Mouse (Mus musculus) inflammation-experienced regulatory T-cells, adult 6 months (primary cell): ENCODE measurements around the gene Arid1b. TPM values are rescaled to one million over a fixed set of nuclear protein-coding genes. Genes with fewer than 3 reads are reported as not detected.
A peak's percentile ranks its signal among the peaks of the same experiment; 100 is the strongest.

Experiments used
- ATAC-seq: one replicate; pipeline ENCODE4 v1.8.0; 2017
- polyA plus RNA-seq, 3 experiments: library from polyadenylated mRNA; unstranded; fragments of 100-300 nt; shearing (Covaris generic); gene quantifications; one replicate each; pipeline ENCODE4 v1.2.1; 2017

The Arid1b gene
- polyA plus RNA-seq, 3 experiments from 2014 or later = 11.1 to 14.1 (median 12.2) TPM

DNA sequence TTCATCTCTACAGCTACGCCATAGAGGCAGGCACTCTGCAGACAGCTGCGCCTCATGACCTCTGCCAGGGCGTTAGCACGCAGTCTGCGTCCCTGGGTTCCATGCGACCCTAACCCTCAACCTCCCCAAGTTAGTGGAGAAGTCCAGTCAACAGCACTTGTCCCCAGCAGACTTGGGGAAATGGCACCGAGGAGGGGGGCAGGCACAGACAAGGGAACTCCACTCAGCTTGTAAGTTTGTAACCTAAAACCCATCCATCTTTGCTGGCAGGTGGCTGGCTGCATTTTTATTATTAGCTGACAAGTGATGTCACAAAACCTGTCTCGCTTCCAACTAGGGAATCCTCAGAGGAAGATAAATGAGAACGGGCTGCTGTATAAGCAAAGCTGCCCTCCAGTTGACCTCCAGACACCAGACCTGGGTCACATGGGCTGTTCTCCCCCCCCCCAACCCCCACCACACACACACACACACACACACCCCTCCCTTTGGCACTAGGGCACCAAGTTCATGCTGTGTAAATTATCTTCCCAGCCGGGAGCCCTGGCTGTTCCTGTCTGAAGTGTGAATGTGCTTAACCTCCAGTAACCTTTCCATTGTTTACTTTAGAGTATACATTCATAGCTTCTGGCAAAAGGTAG, 330.2 kb downstream of the Arid1b start:
- ATAC-seq = no peak

DNA sequence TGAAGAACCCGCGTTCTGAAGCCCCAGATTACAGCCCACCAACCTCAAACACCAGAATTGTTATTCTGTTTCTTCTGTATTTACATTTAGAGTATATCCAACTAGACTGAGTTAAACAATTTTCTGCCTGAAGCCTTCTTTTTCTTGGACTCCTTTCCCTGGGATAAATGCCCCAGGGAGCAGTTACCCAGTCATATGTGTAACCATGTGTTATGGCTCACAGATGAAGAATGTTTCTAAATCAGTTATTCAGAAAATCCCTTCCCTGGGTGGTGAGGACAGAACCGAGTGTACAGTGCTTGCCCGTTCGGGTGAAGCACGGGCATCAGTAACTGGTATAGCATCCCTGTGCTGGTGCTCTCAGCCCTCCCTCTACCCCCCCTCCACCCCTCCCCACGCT, 332.6 kb downstream of the Arid1b start:
- no peak for ATAC-seq

DNA sequence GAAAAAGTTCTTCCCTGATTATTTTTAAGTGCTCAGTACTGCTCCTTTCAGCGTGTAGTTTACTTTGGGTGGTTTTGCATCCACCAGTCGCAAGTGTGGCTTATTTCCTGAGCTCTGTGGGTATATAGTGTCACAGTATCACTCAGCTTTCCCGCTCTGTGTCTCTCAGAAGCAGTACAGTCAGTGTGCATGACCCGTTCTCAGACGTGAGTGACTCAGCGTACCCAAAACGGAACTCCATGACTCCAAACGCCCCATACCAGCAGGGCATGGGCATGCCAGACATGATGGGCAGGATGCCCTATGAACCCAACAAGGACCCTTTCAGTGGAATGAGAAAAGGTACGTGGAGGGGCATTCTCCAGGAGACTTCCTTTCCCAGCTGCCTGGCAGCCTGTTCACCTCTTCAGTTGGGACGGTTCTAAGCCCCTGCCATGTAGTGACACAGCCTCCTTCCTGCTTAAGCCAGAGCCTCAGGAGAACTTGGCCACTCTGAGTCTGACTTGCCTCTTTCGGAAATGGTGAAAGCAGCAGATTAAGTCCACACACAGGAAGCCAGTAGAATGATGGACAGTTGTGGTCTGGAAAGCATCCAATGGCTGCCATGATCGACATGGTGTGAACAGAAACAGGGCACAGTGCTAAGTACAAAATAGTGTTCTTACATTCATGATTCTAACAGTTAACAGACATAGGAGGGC, 333.5 kb downstream of the Arid1b start:
- ATAC-seq = no peak

DNA sequence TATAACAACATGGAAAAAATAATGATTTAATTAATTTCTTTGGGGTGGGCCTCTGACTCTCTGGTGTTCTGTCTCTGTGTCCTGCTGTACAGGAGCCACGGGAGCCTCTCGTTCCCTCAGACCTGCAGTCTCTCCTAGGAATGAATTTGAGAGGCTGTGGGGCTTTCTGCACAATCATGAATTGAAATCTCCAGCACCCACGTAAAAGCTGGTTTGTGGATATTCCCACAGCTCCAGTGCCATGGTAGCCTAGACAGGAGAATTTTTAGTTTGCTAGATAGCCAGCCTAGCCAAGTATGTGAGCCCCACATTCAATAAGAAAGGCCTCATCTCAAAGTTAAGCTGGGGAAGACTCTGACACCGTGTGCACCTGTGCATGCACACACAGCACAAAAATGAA, 335.3 kb downstream of the Arid1b start:
- no peak for ATAC-seq

DNA sequence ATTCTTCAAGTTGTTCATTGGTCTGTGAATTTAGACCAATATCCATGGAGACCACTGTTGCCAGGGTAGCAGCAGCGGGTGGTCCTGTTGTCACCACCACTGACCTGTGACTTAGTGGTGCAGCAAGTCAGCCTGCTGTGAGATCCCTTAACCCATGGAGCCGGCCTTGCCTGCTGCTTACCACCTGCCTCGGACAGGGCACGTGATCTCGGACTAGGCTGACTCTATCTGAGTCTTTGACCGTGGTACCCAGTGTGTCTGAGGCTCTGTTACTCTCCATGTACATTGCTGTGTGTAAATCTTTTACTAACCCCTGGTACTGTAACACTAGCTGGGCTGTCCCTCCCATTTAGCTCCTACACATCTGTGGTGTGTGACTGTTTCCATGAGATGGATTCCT, 335.9 kb downstream of the Arid1b start:
- no peak for ATAC-seq

DNA sequence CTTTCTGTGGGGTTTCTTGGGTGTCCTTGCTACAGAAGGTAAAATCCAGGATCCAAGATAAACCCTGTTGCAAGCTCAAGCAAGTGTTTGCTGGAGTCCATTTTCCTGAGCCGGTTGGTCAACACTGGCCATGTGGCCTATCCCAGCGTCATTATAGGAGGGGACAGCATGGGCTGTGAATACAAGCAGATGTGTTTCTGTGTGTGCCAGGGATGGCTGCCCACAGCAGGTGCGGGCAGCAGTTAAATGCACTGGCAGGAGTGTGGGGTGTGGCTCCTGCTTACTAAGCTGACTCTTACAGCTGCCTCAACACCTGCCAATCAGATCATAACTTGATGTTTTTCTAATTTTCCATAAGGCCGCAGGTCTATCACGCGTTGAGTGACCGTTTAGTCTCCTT, 336.5 kb downstream of the Arid1b start:
- ATAC-seq = no peak

DNA sequence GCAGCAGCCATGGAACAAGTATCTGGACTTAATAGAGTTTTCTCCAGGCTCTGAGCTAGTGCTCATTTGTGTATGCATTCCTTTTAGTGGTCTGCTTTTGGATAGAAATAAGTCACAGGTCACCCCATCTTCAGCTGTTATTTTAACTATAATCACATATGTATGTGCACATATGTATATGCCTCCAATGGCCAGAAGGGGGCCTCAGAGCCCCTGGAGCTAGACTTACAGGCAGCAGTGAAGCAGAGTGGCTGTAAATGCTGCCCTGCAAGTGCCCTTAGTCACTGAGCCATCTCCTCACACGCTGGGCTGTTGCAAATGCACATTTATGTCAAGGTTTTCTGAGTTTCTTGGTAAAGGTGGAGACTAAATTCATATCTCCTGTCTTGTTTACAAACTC, 337.3 kb downstream of the Arid1b start:
- ATAC-seq = no peak

DNA sequence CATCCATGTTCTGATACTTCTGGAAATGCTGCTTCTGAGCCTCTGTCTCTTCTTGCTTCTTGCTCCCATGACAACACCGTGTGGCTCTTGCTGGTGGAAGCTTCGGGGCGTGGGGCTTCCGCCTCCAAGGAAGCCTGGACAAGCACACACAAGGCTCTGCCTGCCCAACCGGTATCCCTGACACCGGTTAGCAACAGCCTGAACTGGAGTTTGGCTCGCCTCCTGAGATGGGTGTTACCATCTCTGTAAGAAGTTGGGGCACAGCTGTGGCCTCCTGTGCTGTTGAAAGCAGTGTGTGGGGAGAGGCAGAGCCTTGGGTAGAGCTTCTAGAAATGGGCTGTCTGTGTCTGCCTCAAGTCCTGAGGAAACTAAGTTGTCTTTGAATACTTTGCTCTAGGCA, 340.4 kb downstream of the Arid1b start:
- no peak for ATAC-seq

DNA sequence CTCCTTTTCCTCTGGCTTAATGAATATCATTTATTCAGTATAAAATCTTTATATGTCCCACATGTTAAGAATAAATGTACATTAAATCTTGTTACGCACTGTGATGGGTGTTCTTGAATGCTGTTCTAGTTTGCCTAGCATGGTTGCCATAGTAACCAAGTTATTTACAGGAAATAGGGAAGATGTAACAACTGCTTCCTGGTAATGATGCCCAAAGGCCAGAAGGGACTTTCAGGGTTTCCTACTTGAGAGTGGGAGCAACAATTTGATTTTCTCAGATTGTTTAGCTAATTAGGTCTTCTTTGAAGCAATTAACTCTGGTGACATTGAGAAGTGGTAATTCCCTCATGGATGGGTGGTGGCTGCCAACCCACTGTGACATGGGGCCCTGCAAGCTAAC, 350.3 kb downstream of the Arid1b start:
- ATAC-seq = peak; percentile 46

DNA sequence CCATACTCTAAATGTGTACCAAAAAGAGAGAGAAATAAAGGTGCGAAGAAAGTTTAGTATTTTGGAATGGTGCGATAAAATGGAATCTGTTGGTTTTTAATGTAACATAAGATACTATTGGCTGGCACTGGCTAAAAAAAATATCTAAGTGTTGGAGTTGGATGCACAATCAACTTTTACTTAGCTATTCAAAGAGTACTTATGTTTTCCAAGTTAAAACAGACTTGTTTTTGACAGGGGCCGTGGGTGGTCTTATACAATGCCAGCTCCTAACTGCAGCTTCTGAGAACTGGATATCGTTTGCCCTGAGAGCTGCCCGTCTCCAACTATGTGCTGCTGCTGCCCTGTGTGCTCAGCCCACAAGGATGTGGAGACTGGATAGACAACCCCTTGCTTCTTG, 351.7 kb downstream of the Arid1b start:
- no peak for ATAC-seq

DNA sequence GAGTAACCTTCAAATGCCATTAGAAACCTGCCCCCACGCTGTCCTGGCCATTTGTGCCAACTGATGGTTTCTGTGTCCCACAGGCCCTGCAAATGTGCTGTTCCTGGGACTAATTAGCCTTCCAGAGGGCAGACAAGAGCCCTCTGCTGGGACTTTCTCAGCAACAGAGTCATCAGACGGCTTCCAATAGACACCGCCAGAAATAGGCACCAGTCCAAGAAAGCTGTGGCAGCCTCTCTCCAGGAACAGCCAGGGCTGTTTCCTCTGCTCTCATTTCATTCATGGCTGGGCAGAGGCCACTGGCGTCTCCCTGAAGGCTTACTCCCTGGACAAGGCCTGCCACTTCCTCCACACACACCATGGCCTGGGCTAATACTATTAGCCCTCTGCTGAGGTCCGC, 358.8 kb downstream of the Arid1b start:
- ATAC-seq = no peak

DNA sequence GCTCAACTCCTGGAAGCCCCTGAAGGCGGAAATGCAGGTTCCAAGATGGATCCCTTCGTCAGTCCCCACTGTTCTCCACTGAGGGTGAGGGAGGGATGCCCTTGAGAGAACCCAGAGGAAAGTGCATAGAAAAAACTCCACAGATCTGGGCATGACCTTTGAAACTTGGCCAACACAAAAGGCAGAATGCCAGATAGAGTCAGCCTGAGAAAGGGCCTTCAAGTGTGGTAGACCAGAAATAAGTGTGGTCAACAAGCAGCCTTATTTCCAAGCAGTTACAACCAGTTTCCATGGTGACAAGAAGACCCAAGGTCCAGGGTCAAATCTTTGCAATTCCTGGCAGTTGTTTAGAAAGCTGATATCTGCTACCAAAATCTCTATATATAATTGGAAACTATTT, 366.6 kb downstream of the Arid1b start:
- ATAC-seq = no peak

DNA sequence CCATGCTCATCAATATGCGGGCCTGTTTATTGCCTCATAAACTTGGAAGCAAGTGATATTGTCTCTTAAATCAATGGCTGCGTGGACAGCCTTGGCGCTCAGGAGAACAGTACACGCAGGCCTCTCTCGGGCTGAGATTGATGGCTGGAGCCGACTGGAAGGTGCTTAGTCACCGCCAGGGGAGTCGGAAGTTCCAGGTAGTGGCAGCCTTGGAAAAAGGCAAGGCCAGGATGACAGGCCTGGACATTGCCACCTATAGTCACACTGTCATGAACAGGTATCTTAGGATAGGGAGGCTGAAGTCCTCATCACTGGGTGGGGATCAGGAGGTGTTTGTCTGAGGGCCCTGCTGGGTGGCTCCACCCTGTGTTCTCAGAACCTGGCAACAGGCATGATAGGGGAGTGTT, 371.9 kb downstream of the Arid1b start:
- no peak for ATAC-seq

DNA sequence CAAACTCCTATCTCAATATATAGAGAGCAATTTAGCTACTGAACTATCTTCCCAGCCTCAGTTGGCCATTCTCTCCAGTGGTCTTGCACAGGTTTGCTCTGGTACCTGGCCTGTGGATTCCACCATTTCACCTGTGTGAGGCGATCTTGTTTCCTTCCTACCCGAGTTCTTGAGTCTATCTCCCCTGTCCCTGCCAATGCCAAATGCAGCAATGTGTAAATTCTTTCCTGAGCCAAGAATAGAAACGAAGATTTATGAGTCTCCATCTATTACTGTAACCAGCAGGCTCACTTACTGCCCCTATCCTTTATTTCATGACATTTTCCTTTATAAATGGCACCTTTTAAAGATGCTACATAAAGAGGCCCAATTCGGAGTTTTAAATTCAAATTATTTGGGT, 376.9 kb downstream of the Arid1b start:
- no peak for ATAC-seq

DNA sequence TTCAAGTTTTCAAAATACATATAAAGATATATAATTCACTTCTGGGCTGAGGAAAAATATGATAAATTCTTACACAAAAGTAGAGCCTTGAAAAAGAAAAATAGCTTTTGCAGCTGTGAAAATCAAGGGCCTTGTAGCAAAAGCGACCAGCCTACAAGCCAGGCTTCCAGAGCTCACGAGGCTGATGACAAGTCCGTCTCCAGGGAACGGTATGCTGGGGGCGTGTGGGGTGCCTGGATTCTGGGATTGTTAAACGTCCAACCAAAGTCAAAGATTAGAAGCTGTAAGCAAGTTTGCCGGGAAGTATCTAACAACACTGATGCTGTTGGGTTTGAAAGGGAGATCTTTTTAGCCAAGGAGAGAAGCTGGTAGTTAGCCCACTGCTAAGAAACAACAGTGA, 377.4 kb downstream of the Arid1b start:
- no peak for ATAC-seq

DNA sequence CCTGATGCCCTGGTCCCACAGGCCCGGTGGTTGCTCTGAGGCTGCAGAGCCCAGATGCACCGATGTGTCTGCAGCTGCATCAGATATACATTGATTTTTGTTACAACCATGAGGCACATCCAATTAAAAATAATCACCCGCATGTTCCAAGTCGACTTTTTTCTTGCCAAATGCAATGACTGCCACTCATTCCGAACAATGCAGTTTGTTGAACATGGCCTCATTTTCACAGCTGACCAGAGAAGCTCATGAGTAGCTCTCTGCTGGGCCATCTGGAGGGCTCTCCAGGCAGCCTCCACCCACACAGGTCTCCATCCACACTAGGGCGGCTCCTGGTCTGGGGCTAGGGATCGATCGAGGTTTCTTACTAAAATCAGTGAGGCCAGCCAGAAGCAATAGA, 378.8 kb downstream of the Arid1b start:
- ATAC-seq = no peak

DNA sequence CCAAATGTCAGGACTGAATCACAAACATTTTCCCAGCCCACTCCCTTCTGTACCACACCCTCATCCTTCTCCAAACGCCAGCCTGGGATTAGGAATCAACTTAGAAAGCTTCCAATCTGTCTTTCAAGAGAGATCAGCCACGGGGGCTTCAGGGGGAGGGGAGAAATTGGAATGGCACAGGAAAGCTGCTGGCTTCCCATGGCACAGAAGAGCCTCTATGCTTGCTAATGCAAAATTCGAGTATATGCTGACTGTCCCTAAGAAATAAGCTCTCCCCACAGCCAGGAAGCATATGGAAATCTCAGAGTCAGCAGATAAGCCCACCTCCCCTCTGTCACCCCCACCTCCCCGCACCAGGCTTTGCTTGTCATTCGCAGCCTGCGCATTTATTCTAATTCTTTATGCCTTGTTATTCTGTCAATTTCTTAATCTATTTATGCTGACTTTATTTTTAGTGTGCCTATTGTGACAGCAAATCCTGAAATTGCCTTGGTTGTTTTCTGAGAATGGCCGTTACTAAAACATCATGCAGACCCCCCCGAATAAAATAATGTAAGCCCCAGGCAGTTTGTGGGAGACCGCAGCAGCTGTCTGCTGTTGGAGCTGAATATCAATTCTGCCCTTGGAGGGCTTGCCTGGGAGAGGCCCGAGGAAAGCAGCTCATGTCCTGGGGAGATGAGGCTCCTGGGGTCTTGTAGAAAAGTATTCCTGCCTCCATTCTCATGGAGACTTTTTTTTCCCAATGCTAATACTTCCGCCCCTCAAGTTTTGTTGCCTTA, 383.2 kb downstream of the Arid1b start:
- ATAC-seq = no peak

DNA sequence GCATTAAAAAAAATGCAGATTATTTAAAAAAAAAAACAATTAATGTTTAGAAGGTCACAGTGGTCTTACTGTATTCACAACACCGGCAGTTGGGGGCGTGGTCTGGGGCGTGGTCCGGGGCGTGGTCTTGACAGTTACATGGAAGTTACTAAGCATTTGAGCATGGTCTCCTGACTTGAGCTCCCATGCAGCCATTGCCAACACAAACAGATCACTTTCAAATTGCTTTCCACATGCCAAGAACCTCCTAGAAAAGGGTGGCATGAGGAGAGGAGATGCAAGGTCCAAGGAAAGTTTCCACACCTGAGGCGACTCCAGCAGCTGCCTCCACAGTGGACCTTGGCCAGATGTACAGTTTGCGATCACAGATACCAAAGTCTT, 383.8 kb downstream of the Arid1b start:
- ATAC-seq = no peak

DNA sequence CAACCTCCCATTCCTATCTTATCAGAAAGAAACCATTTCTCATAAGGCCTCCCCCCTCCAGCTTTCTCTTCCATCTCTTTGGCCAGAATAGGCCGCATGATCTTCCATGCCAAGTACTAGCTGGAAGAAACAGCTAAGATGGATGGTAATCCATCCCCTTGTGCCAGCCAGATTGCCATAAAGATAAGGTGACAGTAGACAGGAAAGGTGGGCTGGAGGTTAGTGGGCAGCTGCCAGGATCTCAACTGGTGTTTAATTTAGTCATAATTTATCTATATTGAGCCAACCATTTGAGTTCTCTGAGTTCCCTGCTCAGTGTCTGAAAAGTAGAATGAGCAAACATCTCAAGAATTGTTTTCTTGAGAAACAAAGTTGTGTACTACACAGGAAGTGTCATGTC, 391.6 kb downstream of the Arid1b start:
- no peak for ATAC-seq

DNA sequence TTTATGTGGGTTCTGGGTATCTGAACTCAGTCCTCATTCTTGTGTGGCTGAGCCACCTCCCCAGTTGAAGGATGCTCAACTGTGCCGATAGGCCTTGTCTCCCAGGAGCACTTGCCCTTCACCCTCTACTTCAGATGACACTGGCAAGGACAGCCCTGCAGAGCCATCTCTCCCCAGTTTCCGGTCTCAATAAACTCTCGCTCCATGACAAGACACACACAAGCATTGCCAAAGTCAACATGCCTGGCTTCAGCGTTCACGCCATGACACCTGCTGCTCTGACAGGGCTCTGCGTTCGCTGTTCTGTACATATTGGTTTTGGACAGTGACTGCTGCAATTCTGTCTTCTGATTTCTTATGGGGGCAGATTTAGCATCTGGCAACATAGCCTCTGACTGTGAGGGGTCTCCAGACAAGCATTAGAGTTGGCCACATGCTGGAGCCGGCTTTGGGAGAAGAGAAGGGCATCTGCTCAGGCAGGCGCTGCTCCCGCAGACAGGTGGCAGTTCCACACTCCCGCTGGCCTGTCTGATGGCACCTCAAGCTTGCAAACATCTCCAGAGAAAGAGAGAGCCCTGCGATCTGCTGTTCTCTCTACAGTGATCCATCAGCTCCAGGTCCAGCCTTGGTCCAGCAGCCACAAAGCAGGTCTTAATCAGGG, 392.9 kb downstream of the Arid1b start:
- no peak for ATAC-seq

DNA sequence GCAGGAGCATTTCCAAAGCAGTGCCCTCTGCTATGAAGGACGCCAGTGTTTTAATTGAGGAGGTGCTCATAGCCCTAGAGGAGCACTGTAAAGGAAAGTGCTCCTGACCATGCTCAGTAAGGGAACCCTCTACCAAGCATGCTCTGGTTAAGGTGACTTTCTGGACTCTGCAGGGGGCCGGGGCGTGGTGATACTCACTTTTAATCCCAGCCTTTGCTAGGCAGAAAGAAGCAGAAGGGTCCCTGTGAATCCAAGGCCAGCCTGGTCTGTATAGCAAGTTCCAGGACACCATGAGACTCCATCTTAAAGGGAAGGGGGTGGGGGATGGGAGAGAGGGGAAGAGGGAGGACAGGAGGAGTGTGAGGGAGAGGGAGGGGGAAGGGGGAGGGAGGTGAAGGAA, 394.2 kb downstream of the Arid1b start:
- ATAC-seq = no peak

DNA sequence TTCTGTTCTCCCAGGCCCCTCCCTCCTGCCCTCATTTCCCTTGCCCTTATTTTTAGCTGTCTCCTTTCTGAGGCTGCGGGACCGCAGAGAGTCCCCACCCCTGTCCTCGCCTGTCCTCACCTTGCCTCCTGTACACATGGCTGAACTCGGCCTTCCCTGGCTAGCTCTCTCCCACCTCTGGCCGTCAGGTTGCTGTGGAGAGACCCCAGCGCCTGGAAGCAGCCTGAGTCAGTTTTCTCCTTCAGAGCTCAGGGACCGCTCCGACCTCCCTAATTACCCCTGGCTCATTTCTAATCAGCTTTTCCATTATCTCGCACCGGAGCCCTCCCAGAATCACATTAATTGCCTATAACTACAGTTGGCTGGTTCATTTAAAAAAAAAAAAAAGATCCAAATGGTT, 396.6 kb downstream of the Arid1b start:
- no peak for ATAC-seq

DNA sequence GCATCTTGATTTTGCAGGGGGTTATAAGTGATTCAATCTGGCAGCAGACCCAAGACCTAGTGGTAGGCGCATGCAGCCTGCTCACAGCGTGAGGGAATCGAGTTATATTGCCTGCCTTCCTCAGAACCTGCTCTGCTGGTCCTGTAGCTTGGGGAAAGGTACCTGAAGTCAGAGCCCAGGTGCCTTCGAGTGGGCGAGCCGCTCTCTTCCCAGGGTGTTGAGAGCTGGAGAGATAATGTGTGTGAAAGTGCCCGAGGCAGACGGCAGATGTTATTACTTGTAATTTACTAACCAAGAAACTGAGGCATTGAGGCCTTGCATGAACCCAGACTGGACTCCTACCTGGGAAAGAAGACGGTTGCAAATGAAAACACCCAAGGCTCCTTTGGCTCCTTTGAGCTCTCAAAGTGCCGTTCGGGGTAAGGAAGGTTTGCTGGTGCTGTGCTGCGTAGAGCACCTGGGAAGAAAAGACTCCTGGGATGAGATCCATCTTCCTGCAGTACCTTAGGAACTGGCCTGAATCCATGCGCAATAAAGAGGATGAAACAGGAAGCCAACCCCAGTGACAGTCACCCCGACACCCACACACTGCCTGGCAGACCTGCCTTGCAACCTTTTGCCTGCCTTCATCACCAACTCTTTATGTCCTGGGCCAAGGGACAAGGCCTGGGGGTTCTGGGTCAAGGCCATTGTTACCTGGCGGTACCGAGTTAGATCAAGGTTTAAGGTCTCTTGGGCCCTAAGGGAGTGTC, 401.5 kb downstream of the Arid1b start:
- no peak for ATAC-seq
